Mouse (Mus musculus) forebrain, embryonic 13.5 days (tissue): ENCODE measurements at regions not wholly inside any gene's neighbourhood (a gene's known extent, or its start where the extent isn't known, plus 50 kb on each side); places are given as distances from the start of the nearest gene placed in this dataset.

Experiments
- ATAC-seq: fragments of 200-750 bp; cut with Nextera tagmentation; 2 replicates; pipeline ENCODE4 v1.8.0; 2017
- H3K27ac ChIP-seq: fragments of 300-500 bp; sonication (generic); 2 replicates; pipeline ENCODE4 v1.5.1; 2015; ENCODE audit warnings: inconsistent platforms, mild to moderate bottlenecking, moderate library complexity
- H3K27me3 ChIP-seq: fragments of 300-500 bp; sonication (generic); 2 replicates; pipeline ENCODE4 v1.6.1; 2015; ENCODE audit warnings: mild to moderate bottlenecking, inconsistent platforms
- H3K36me3 ChIP-seq: fragments of 300-500 bp; sonication (generic); 2 replicates; pipeline ENCODE4 v1.6.1; 2015; ENCODE audit warnings: mild to moderate bottlenecking, inconsistent platforms; ENCODE audit not compliant: poor library complexity, severe bottlenecking
- H3K4me1 ChIP-seq: fragments of 300-500 bp; sonication (generic); 2 replicates; pipeline ENCODE4 v1.6.1; 2015; ENCODE audit warnings: inconsistent platforms
- H3K4me2 ChIP-seq: fragments of 300-500 bp; sonication (generic); 2 replicates; pipeline ENCODE4 v1.6.1; 2015; ENCODE audit warnings: inconsistent platforms, mild to moderate bottlenecking, moderate library complexity
- H3K4me3 ChIP-seq: fragments of 300-500 bp; sonication (generic); 2 replicates; pipeline ENCODE4 v1.5.1; 2015; ENCODE audit warnings: mild to moderate bottlenecking, inconsistent platforms
- H3K9ac ChIP-seq: fragments of 300-500 bp; sonication (generic); 2 replicates; pipeline ENCODE4 v1.6.1; 2015; ENCODE audit warnings: mild to moderate bottlenecking, inconsistent platforms
- H3K9me3 ChIP-seq: fragments of 300-500 bp; sonication (generic); replicated peaks from 2 replicates; pipeline ENCODE4 v1.6.1; 2016; ENCODE audit warnings: inconsistent platforms
- WGBS: fragments of 180-500 bp; shearing (Covaris S2); methylation state at CpG from one replicate; pipeline ENCODE4 v1.1.7; 2015; 5-methylcytosine and 5-hydroxymethylcytosine counted together

DNA sequence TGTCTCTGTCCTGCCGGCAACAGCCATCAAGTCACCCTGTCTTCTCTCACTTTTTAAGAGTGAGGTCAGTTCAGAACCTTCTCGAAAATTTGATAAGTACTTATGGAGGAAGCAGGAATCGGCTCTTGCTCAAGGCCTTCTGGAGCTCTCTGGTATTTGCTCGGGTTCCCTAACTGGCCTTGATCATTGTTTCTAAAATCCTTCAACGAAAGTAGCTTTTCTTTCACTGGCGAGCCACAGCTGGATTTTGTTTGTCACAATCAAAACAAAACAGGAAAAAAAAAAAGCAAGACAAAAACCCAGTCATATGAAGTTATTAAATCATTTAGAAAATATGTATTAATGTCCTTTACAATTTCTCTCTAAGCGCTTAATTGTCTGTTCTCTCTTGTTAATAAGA, 156.6 kb upstream of the Tex13c2 start:
- Histone ChIP-seq H3K4me2 (no peak overlapping the region), H3K9me3 (no peaks in the 10 kb centered on the region)

DNA sequence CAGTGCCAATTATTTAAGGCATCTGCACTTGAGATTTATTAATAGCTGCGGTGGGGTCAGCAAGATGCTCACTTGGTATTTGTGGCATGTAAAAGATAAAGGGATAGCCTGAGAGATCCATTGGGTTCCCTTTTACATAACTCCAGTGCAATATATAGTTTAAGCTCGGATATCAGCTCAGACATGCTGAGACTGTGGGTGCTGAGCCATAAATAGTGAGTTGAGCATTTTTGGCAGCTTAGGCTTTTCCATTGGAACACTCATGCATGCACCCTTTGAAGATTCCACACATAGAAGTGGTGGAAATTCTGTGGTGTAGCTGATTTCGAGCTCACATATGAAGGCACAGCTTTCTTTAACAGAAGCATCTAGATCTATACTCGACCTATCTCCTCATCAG, 155.9 kb upstream of the Tex13c2 start:
- Histone ChIP-seq H3K27me3 (no peaks in the 10 kb centered on the region), H3K9ac (no peak overlapping the region), H3K27ac (no peak overlapping the region), H3K4me2 (no peak overlapping the region), H3K4me3 (no peak overlapping the region), H3K9me3 (no peaks in the 10 kb centered on the region), H3K4me1 (no peaks in the 10 kb centered on the region), H3K36me3 (no peaks in the 10 kb centered on the region)
- ATAC-seq = no peak
- 74% methylated on average over 4 of the region's 4 CpGs for WGBS

More for the DNA sequence above, 156.6 kb upstream of the Tex13c2 start:
- H3K9ac ChIP-seq = no peak overlapping the region
- H3K36me3 ChIP-seq = no peaks in the 10 kb centered on the region
- WGBS = 82% methylated on average over 7 of the region's 7 CpGs
- H3K27me3 ChIP-seq = no peaks in the 10 kb centered on the region
- no peak overlapping the region for H3K4me3 ChIP-seq
- no peak for ATAC-seq
- H3K4me1 ChIP-seq = no peaks in the 10 kb centered on the region
- H3K27ac ChIP-seq = no peak overlapping the region

DNA sequence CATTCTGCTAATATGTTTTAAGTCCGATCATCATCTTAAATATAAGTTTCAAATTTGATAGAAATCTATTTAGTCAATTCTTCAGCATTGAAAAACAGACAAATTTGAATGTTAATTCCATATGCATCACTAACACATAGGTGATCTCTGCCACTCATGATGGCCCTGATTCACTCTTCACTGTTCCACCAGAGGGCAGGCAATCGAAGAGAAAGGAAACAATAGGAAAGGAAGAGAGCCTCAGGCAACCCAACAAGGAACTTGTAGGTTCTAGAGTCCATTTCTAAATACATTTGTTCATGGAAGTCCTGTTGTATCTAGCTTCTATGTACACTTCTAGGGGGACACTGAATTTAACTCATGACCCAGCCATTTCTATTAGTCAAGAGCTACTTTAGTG, 154.7 kb upstream of the Tex13c2 start:
- WGBS = 88% methylated on average over 2 of the region's 2 CpGs
- ATAC-seq = no peak
- Histone ChIP-seq H3K27me3 (no peaks in the 10 kb centered on the region), H3K36me3 (no peaks in the 10 kb centered on the region), H3K4me1 (no peaks in the 10 kb centered on the region), H3K4me3 (no peak overlapping the region), H3K4me2 (no peak overlapping the region), H3K9me3 (no peaks in the 10 kb centered on the region), H3K27ac (no peak overlapping the region), H3K9ac (no peak overlapping the region)

DNA sequence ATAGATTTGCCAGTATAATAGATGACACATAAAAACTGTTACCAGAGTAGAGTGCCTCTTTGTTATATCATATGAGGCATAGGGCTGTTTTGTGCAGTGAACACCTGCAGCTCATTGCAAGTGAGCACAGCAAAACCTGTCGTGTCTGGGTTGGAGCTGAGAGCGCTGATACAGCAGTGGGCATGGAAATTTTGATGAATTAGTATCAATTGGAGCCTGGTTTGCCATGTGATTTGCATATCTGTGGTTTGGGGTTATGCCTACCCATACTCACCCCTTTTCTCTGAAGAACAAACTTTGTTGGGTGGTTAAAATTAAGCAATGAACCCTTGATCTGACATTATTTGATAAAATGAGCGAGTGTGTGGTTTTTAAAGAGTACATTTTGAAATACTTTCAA, 152.7 kb upstream of the Tex13c2 start:
- Histone ChIP-seq H3K4me3 (no peak overlapping the region), H3K36me3 (no peaks in the 10 kb centered on the region), H3K4me2 (no peak overlapping the region), H3K9ac (no peak overlapping the region), H3K9me3 (no peaks in the 10 kb centered on the region), H3K27ac (no peak overlapping the region), H3K27me3 (no peaks in the 10 kb centered on the region), H3K4me1 (0 out of 2 replicates have a peak, but pooled peaks cover under 1% of the 10 kb centered on the region)
- 93% methylated on average over 3 of the region's 3 CpGs for WGBS
- no peak for ATAC-seq

DNA sequence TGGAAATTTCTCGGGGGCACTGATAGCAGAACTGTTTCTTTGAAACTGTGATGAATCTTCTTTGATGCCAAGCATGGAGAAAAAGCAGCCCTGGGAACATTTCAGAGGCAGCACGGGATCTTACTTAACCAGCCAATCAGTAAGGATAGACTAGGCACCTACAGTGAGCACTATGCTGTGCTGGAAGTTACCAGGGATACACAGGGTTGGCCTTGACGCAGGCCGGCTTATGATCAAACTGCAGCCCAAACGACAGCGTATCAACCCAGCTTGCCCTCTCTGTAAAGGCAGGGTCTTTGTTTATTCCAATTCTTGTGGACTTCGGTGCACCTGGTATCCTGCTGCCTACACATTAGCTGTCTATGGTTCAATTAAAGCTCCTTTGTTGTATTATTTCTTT, 147.1 kb upstream of the Tex13c2 start:
- Histone ChIP-seq H3K27me3 (no peaks in the 10 kb centered on the region), H3K4me2 (no peak overlapping the region), H3K9ac (no peak overlapping the region), H3K27ac (peak overlapping the region; percentile 81), H3K4me3 (no peak overlapping the region), H3K36me3 (no peaks in the 10 kb centered on the region), H3K4me1 (peaks cover 18% of the 10 kb centered on the region), H3K9me3 (no peaks in the 10 kb centered on the region)
- 31% methylated on average over 7 of the region's 7 CpGs for WGBS
- ATAC-seq = peak; percentile 23; the same call in 1 of the 2 replicates

DNA sequence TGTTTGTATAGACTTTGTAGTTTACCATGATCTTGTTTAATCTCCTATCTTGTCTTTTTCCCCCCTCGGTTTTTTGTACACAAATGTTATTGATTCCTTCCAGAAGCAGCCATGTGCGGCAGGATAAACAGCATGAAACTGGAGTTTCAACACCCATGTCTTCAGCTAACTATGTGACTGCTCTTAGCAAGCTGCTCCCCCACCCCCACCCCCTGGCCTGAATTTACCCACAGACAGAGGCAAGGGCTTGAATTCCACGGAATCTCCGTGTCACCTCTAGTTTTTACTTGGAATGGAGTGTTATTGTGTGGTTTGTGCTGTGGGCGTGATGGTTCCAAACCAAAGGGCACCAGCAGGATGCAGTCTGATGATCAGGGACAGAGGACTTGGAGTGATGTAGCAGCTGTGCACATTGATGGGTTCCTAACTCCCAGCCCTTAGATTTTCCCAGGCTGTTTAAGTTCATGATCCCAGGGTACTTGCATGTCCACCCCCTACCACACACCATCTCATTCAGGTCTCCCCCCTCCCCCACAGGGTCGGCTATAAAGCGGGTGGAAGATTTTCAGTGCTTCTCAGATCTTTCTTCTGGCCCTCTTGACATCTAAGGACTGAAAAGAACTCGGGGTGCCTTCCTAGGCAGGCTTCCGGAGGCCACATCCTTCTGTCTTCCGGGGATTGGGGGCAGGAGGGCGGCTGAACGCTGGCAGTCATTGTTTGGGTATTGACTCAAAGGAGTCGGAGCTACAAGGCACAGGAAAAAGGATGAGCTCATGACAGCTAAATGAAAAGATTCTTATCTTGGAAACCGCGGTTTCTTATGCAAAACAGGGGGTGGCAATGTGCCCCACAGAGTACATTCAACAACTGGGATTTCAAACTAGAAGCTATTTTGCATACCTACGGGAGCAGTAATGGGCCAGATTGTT, 146.3 kb upstream of the Tex13c2 start:
- H3K4me2 ChIP-seq = peak overlapping the region; percentile 36

DNA sequence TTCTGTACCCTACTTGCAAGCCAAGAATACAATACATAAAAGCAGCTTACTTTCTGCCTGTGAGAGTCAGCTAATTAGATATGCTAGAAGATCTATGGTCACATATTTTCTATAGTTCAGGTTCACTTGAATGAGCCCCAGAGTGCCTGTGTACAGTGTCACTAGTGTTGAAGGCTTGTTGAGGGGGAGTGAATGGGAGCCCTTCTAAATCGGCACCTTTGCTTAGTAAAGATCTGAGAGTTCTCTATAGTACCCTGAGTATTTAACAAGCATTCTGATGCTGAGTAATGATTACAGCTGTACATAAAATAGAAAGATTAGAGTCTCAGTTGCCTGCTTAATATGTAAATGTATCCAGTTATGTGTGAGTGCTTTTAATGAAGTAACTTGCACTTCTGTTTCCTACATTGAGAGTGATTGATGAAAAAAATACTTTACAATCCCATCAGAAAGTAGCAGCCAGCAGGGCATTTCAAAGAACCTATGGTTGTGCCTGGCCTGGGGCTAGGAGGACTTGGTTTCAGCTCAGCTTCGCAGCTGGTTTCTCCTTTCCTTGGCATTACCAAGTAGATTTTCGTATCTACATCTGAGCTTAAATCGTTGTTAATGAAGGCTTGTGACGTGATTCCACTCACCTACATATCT, 136.8 kb upstream of the Tex13c2 start:
- Histone ChIP-seq H3K27ac (peak overlapping the region; percentile 51), H3K27me3 (no peaks in the 10 kb centered on the region), H3K36me3 (no peaks in the 10 kb centered on the region), H3K4me1 (peaks cover 16% of the 10 kb centered on the region; the same call in 1 of the 2 replicates), H3K4me2 (no peak overlapping the region), H3K4me3 (no peak overlapping the region), H3K9ac (no peak overlapping the region), H3K9me3 (no peaks in the 10 kb centered on the region)
- peak; percentile 95 for ATAC-seq
- WGBS = 40% methylated on average over 5 of the region's 5 CpGs

More for the DNA sequence above, 146.3 kb upstream of the Tex13c2 start:
- no peak overlapping the region for H3K9ac ChIP-seq
- peak; percentile 90 for ATAC-seq
- peak overlapping the region; percentile 81 for H3K27ac ChIP-seq
- H3K9me3 ChIP-seq = no peaks in the 10 kb centered on the region
- H3K4me1 ChIP-seq = peaks cover 18% of the 10 kb centered on the region
- no peaks in the 10 kb centered on the region for H3K36me3 ChIP-seq
- H3K4me3 ChIP-seq = no peak overlapping the region
- H3K27me3 ChIP-seq = no peaks in the 10 kb centered on the region
- 16% methylated on average over 16 of the region's 16 CpGs for WGBS

DNA sequence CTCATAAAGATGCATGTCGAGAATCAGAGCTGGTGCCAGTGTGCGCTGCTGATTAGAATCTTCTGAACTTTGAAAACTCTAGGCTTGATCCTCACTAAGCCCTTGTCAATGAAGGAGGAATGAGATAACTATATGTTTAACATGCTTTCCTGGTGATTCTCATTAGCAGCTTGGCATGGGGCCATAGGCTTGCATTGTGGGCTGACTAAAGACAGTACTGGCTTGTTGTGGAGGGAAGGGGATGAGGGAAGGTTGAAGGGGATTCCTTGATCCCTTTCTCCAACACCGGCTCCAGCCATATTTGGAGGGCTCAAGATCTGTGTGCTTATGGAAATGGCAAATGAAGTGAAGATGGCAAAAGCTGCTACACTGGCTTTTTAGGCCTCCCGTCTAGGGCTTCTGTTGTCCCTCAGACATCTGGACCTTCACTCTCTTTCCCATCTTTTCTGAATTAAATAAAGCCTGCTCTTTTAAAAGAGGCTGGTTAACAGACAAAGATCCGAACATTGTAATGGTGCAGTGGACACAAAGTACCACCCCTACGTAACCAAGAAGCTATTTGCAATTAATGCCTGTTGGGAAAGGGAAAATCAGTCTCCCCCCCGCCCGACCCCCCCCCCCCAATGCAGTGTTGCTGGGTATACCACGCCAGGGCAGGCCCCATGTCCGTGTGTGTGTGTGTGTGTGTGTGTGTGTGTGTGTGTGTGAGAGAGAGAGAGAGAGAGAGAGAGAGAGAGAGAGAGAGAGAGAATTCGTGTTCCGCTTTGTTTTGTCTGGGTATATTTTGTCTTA, 129.9 kb upstream of the Tex13c2 start:
- Histone ChIP-seq H3K36me3 (no peaks in the 10 kb centered on the region), H3K4me1 (peaks cover 16% of the 10 kb centered on the region; the same call in 1 of the 2 replicates), H3K9me3 (no peaks in the 10 kb centered on the region), H3K9ac (no peak overlapping the region), H3K27ac (peak overlapping the region; percentile 84), H3K4me3 (no peak overlapping the region), H3K27me3 (no peaks in the 10 kb centered on the region), H3K4me2 (peak overlapping the region; percentile 47; the same call in 1 of the 2 replicates)
- ATAC-seq = peak; percentile 34
- 22% methylated on average over 10 of the region's 12 CpGs for WGBS

DNA sequence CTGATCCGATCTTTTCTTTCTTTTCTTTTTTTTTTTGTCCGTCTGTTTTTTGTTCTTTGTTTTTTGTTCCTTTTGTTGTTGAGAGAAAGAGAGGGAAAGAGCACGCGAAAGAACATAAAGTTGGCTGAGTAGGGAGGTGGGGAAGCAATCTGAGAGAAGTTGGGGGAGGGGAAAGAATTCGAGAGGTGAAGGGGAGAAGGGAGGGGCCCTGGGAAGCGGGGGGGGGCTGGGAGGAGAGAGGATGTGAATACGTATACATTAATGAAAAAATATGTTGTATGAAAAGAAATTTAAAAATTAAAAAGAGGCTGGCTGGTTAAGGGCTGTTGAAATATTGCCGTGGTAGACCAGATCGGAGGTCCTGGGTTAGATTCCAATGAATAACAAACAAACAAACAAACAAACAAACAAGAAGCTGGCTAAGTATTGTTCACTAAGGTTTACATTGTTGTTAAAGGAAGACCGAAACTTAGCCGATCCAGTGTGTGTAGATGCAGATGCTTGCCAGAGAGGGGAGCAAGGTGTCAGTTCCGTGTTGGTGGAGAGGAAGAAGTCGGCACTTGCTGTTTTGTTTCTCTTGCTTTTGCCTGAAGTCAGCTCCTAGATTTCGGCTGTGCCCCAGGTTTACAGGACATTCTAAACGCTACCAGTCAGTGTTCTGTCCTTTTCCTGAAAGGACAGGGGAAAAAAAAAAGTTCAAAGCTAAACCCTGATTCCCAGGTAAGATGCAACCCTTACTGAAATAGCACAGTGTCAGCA, 129.1 kb upstream of the Tex13c2 start:
- Histone ChIP-seq H3K4me1 (peaks cover 16% of the 10 kb centered on the region; the same call in 1 of the 2 replicates), H3K36me3 (no peaks in the 10 kb centered on the region), H3K27me3 (no peaks in the 10 kb centered on the region), H3K27ac (peak overlapping the region; percentile 84), H3K9ac (0 out of 2 replicates have a peak overlapping the region, but pooled peaks have one; percentile 31), H3K4me3 (no peak overlapping the region; the same call in 1 of the 2 replicates), H3K9me3 (no peaks in the 10 kb centered on the region), H3K4me2 (peak overlapping the region; percentile 47)
- 22% methylated on average over 13 of the region's 15 CpGs for WGBS
- peak; percentile 14; the same call in 1 of the 2 replicates for ATAC-seq

DNA sequence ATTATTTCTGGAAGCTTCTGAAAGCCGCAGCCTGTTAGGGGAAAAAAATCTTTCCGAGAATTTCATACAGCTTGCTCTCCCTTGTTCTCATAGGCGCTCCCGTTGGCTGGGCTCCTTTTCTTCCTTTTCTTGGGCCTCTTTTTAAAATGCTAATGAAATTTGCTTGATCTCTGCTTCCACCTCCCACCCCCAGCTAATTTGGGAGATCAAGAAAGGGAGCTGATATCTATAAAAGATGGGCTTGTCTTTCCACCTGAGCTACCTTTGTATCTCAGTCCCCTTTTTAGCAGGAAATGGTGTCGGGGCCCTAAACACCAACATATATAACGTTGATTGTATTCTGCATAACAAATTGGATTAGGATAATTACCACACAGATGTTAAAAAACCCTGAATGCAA, 128.5 kb upstream of the Tex13c2 start:
- Histone ChIP-seq H3K4me3 (no peak overlapping the region), H3K9me3 (no peaks in the 10 kb centered on the region), H3K27me3 (no peaks in the 10 kb centered on the region), H3K27ac (peak overlapping the region; percentile 84), H3K36me3 (no peaks in the 10 kb centered on the region), H3K4me2 (peak overlapping the region; percentile 47), H3K4me1 (peaks cover 16% of the 10 kb centered on the region; the same call in 1 of the 2 replicates), H3K9ac (0 out of 2 replicates have a peak overlapping the region, but pooled peaks have one; percentile 31)
- 21% methylated on average over 6 of the region's 6 CpGs for WGBS
- peak; percentile 48 for ATAC-seq

DNA sequence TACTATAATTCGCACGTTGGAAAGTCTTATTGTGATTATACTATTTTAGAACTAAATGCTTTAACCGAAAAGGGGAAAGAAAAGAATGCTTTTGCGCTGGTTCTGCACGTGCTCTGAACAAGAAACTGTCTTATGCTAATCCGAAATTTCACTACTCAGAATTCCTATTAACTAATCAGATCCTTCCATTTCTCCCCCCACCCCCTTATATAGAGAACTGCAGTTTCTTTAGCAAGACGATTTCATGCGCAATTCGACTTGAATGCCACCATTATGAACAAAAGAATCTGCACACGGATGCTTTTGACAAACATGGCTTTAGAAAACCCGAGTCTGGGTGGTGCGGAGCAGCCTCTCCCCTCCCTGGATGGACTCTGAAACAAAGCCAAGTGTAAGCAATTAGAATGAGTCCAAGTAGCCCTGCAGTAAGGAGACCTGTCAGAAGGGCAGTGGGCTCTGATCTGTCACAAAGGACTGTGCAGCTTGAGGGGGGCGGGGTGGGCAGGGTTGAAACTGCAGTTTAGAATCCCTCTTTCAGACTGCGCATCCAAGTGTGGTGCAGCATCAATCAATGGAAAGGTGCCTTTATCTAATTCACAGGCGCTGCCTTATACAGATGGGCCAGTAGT, 128.0 kb upstream of the Tex13c2 start:
- 16% methylated on average over 15 of the region's 15 CpGs for WGBS
- Histone ChIP-seq H3K4me3 (no peak overlapping the region), H3K4me1 (peaks cover 16% of the 10 kb centered on the region; the same call in 1 of the 2 replicates), H3K4me2 (peak overlapping the region; percentile 47), H3K9me3 (no peaks in the 10 kb centered on the region), H3K27ac (peak overlapping the region; percentile 84), H3K9ac (peak overlapping the region; percentile 16; the same call in 1 of the 2 replicates), H3K27me3 (no peaks in the 10 kb centered on the region), H3K36me3 (no peaks in the 10 kb centered on the region)
- peak; percentile 89 for ATAC-seq
